Mouse (Mus musculus) erythroblast, embryonic 14.5 days (primary cell): ENCODE results near the gene Zic5.

Experiments
- GATA1 ChIP-seq: IDR thresholded peaks from 2 replicates; pipeline ENCODE4 v1.6.1; 2012; ENCODE audit warnings: low read length, inconsistent platforms, mixed read lengths
- TAL1 ChIP-seq: IDR thresholded peaks from 3 replicates; pipeline ENCODE4 v1.6.1; 2012; ENCODE audit warnings: low read length, inconsistent platforms, mixed read lengths

DNA sequence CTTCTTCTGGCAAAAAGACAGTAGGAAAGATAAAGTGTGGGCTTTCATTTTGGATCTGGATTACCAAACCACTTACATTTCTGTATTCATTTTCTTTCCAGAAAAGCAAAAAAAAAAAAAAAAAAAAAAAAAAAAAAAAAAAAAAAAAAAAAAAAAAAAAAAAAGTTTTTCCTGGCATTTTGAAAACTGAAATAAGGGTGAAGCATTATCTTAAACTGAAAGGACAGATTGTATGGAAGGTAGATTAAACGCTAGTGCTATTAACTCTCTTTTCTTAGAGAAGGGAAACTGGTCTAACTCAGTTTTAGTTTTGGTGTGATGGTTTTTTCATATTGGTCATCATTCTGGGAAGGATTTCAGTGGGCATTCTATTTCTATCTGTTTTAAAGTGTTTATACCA, 26.5 kb upstream of the Zic5 start:
- TF ChIP-seq GATA1 (no peak), TAL1 (no peak)
